ENCODE assay signal across 8 mouse cellular contexts in genomic region chr7:127111461-127111860, GRCm38 (mm10). TPM values are rescaled to one million over a fixed set of nuclear protein-coding genes. Genes with fewer than 3 reads are reported as not detected.
DNase-seq lines count a peak whose midpoint lies in the region; ATAC-seq lines count a peak whose summit lies in the region.

No protein-coding gene starts in this region.

- H3K36me3 ChIP-seq in neural tube, embryonic 15.5 days, result no peaks in the 10 kb centered on the region

- H3K27ac ChIP-seq in neural tube, embryonic 15.5 days (replicated peaks), result no peak overlapping the region

- no peaks in the 10 kb centered on the region for H3K4me1 ChIP-seq in neural tube, embryonic 15.5 days

- no peak for ATAC-seq in neural tube, embryonic 15.5 days (ENCODE audit: low FRiP score)

- no peak overlapping the region for H3K4me3 ChIP-seq in neural tube, embryonic 15.5 days (replicated peaks)

- WGBS in neural tube, embryonic 15.5 days, result 50% methylated on average over 6 of the region's 6 CpGs

- no peak overlapping the region for H3K4me2 ChIP-seq in neural tube, embryonic 15.5 days

- H3K9ac ChIP-seq in neural tube, embryonic 15.5 days (replicated peaks), result no peak overlapping the region

- no peaks in the 10 kb centered on the region for H3K27me3 ChIP-seq in neural tube, embryonic 15.5 days (replicated peaks)

- no peaks in the 10 kb centered on the region for H3K9me3 ChIP-seq in neural tube, embryonic 15.5 days (replicated peaks)

- DNase-seq in adrenal gland, adult (ENCODE audit: inconsistent age in 2 of 2, low spot score in 1 of 2), result peak; percentile 41 to 74
- no peak for DNase-seq in adrenal gland, postnatal 4 days (ENCODE audit: low spot score in 2 of 2)
- peak; percentile 66 for DNase-seq in neural tube, embryonic 10.5 days (ENCODE audit: extremely low spot score, low spot score)
- DNase-seq in cerebellum, postnatal 25 days, result peak; percentile 50 to 75
- peak; percentile 73 for DNase-seq in kidney, postnatal 10 days
- peak; percentile 48 for DNase-seq in lung, postnatal 25 days (ENCODE audit: low spot score)
- peak; percentile 86 to 94 for DNase-seq in spleen, postnatal 4 days (ENCODE audit: low spot score in 2 of 2)

RNA-seq across cellular contexts. Expression of gene Qprt, which starts 10.6 kb away (rescaled TPM):
- total RNA-seq in adrenal gland, postnatal 4 days (2021), result 10 to 100 TPM in 1 of 2 experiments, 1 to 10 TPM in 1; 5.7 to 12.0 TPM
- 0.75 and 1.1 TPM in 2 replicates for polyA plus RNA-seq in neural tube, embryonic 15.5 days (2015; fragmentation: Nextera tagmentation; extraction: Ambion mirVana)

RNA-seq across cellular contexts. Expression of gene AI467606, which starts 20.3 kb away (rescaled TPM):
- 1 to 10 TPM; 1.9 to 2.0 TPM for total RNA-seq in adrenal gland, postnatal 4 days (2021)
- 2.4 and 8.6 TPM in 2 replicates for polyA plus RNA-seq in neural tube, embryonic 15.5 days (2015; fragmentation: Nextera tagmentation; extraction: Ambion mirVana)

RNA-seq across cellular contexts. Expression of gene Zg16, which starts 24.3 kb away (rescaled TPM):
- 100 to 1,000 TPM in 1 of 2 experiments, not detected in 1; 137 TPM for total RNA-seq in adrenal gland, postnatal 4 days (2021)
- polyA plus RNA-seq in neural tube, embryonic 15.5 days (2015; fragmentation: Nextera tagmentation; extraction: Ambion mirVana), result not detected in 2 replicates

RNA-seq across cellular contexts. Expression of gene Spn, which starts 26.2 kb away (rescaled TPM):
- 1 to 10 TPM; 1.8 to 2.1 TPM for total RNA-seq in adrenal gland, postnatal 4 days (2021)
- polyA plus RNA-seq in neural tube, embryonic 15.5 days (2015; fragmentation: Nextera tagmentation; extraction: Ambion mirVana), result 0.08 and 2.8 TPM in 2 replicates

Comparison
In these comparisons a context has a peak if more than half of its experiments do, and no peak if none do; other contexts are left out.
1. DNase-seq: peak in adrenal gland, adult (2 of 2), neural tube, embryonic 10.5 days (single experiment), cerebellum, postnatal 25 days (2 of 2), kidney, postnatal 10 days (single experiment), lung, postnatal 25 days (single experiment) and spleen, postnatal 4 days (2 of 2); none in adrenal gland, postnatal 4 days (0 of 2).